Mouse (Mus musculus): ENCODE measurements around the gene Cd109.
A peak's percentile ranks its signal among the peaks of the same experiment; 100 is the strongest.

The Cd109 gene

GRCm38 (mm10) chr9:78615401-78616021 is at the start of gene Cd109:
TSS of gene Cd109 (plus strand) at chr9:78615546.
- DNase-seq = peak; percentile 57 to 72

- no peak for DNase-seq
Measured at GRCm38 (mm10) chr9:78569934-78570333, 45.4 kb upstream of the Cd109 start.

- no peak for DNase-seq
Measured at GRCm38 (mm10) chr9:78576466-78576865, 38.9 kb upstream of the Cd109 start.

GRCm38 (mm10) chr9:78578824-78579223 is 36.5 kb upstream of the Cd109 start:
- no peak for DNase-seq

GRCm38 (mm10) chr9:78579644-78580396 is 35.5 kb upstream of the Cd109 start:
- DNase-seq = peak in 1 of 2 experiments; percentile 17

- DNase-seq = no peak
Measured at GRCm38 (mm10) chr9:78587218-78587883, 28.0 kb upstream of the Cd109 start.

DNA sequence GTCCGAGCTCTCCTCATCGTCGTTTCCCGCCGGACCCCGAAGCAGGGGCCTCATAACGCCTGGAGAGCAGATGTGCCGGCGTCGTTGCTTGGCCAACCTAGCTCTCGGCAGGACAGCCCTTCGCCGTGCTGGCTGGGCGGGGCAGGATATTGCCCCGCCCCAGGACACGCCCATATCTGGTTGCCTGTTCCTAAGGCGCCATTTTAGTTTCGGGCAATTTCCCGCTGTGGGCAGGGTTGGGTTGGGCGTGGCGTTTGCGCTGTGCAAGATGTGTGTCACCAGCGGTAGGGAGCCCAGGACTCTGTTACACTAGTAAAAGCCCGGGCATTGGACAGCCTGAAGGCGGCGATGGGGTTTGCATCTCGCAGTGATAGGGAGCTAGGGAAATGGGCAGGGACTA is 27.4 kb upstream of the Cd109 start, which contains the start of gene Slc17a5:
Slc17a5 (minus strand) TSS at position 128 of the 400 bp plus-strand sequence.
- peak; percentile 95 to 96 for DNase-seq

DNA sequence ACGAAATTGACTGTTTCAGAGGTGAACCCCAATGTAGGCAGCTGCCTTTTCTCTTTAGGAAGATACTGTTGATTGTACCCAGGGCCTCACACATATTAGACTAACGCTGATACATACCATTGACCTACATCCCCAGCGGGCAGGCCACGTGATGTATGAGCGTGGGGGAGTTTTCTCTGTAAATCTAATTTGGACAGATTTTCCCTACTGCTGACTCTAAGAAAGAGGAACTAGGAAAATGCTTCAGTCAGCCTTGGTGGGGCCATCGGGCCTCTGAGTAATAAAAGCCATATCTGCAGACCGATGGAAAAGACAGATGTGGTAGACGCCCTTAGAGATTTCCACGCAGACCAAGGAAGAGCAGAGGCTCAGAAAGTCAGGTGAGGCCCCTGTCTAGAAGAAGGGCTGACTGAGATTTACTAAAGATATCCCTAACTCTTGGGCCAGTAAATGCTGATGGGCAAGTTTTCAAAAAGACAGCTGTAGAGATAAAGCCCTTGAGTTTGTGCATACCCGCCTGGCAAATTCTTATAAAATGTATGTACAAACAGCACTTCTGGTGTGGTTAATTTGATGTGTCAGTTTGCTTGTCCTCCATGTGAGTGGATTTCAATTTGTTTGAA is 26.8 kb upstream of the Cd109 start:
- DNase-seq = peak; percentile 60 to 73

DNA sequence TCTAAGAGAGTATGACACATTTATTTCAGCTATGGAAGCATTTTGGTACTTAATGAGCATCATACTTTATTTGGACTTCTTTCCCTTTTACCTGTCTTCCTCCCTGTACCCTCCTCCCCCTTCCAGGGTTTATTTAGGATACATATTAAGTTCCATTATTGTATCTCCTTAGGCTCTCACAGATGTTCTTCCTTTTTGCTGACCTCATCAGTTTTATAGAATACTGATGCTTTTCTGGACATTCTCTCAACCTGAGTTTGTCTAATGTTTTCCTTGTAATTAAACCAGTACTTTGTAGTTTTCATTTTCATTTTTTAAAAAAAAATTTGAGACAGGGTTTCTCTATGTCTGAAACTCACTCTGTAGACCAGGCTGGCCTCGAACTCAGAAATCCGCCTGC is 24.9 kb upstream of the Cd109 start:
- DNase-seq = no peak

DNA sequence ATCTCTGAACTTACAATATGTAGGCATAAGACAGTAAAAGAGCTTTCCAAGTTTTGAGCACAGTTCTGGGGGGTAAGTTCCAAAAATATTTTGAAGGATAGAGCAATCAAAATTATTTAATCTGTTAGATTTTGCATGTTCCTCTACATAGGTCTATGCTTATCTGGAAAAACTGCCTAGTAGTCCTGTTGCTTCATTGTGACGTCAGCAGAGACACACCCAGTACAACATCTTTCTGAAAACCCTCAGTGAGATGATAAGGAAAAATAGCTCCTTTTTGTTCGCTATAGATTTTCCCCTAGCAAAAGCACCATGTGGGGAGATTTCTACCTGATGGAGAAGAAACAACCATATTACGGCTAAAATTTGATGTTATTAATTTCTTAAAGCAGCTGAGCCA is 20.1 kb upstream of the Cd109 start:
- no peak for DNase-seq

DNA sequence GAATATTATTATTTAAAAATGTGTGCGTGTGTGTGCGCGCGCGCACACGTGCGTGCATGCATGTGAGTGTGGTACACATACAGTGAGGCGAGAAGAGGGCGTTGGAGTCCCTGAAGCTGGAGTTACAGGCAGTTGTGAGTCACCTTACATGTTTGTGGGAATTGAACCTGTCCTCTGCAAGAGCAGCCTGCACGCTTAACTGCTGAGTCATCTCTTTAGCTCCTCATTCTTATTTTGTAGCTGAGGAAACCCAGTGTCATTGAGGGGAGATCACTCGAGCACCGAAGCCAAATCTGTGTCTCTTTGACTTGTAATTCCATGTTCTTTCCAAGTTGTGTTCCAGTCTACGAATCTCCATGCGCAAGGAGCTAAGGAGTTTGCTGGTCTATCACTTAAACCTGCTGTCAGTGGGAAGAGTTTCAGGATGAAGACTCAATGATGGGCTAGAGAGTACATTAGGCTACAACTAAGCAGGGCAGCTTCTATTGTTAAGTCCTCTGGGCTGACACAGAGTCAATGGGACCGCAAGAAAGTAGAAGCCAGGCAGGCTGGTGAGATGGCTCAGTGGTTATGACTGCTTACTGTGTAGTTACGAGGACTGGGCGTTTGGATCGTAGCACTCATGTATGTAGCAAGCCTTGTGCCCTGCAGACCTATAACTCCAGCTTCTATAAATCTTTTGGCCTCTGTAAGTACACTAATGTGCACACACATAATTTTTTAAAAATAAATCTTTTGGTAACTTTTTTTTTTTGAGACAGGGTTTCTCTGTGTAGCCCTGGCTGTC is 19.4 kb upstream of the Cd109 start:
- no peak for DNase-seq

DNA sequence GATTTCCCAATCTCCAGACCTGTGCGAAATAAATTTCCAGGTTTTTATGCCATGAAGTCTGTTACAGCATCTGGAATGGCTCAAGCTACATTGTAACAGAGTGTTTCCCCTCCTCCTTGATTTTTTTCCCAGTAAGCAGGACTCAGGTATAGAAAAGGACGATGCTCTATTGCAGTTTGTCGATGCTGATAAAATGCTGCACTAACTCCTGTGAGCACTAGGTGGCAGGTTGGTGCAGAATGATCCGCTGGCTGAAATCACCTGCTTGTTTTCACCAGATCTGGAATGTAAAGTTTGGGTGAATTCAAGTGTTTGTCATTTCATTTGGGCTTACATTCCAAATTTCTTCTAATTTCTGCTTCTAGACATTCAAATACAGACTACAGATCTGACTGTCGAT is 18.5 kb upstream of the Cd109 start:
- DNase-seq = peak; percentile 49 to 56

DNA sequence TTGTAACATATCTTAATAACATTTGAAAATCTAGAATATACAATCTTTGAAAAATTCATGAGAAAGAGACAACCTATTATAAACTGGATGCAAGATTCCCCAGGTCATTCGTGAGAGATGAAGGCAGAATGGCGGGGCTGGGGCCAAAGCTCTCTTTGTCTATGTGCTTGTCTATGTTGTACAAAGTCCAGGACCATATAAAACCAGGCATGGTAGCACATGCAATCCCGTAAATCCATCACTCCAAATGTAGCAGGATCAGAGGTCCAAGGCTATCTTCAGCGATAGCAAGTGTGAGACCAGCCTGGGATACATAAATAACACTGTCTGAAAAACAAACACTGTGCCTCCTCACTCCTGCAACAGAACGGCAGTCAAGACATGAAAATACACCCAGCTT is 15.4 kb upstream of the Cd109 start:
- DNase-seq = no peak

- DNase-seq = peak; percentile 59 to 69
Measured at GRCm38 (mm10) chr9:78601046-78601730, 14.2 kb upstream of the Cd109 start.

GRCm38 (mm10) chr9:78614201-78614600 is 1.1 kb upstream of the Cd109 start:
- peak in 1 of 2 experiments; percentile 12 for DNase-seq

GRCm38 (mm10) chr9:78619285-78619684 is 3.9 kb downstream of the Cd109 start:
- DNase-seq = peak in 1 of 2 experiments; percentile 19

DNA sequence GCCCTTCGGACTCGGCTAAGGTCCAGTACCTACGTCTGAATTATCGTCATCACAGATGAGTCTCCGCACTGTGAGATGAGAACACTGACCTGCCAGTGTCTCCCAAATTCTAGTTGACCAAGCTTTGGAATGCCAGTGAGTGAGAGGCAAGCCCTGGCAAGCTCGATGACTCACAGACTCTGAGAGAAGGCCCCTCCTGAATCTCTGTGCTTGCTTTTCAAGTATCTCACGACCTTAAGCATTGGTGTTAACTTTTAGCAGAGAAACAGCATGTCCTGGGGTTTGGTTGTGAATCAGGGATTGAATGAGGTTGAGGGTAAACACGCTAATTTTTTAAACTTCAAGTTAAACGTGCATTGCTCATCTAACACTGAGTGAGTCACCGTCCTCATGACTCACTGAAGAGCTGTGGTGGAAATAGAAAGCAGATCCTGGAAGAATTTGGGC is 8.0 kb downstream of the Cd109 start:
- no peak for DNase-seq

DNA sequence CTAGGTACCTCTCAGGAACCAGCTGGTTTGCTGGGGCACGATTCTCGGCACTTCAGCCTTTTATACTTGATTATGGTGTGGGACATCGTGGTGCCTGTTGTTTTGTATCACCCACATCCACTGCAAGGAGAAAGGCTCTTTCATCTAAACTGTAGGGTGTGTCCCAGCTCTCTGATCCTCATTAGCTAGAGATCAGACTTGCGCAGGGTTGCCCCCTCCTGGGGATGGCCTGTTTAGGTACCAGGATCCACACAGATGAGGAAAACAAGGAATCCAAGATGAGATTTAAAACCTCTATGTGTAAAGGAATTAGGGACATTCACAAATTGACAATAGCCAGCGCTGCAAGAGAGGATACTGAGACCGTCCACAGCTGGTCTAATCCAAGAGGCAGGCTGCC is 14.6 kb downstream of the Cd109 start:
- DNase-seq = peak; percentile 51 to 54

DNA sequence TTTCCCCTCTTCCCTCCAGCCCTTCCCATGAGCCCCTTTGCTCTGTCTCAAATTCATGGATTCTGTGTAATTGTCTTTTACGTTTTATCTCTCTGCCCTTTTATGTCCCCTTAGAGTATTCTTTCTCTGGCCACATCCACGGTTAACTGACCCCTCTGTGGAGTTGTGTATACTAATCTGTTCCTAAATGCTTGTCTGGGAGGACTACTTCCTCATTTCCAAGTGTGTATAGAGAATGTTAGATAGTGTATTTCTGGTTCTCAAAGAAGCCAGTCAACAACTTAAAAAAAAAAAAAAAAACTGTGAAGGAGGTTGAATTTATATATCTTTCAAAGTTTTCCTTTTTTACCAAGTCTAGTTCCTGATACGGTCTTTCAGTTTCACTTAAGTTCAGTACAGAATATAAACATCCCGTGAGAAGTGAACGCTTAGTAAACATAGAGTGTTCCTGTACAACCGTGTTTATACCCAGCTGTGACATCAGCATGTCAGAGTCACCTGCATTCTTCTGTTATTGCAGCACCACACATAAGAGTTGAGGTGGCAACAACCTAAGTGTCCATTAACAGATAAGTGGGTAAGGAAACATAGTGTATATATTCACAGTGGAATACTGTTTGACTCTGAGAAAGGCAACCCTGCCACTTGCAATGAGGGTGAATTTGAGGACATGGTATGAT is 16.5 kb downstream of the Cd109 start:
- no peak for DNase-seq

DNA sequence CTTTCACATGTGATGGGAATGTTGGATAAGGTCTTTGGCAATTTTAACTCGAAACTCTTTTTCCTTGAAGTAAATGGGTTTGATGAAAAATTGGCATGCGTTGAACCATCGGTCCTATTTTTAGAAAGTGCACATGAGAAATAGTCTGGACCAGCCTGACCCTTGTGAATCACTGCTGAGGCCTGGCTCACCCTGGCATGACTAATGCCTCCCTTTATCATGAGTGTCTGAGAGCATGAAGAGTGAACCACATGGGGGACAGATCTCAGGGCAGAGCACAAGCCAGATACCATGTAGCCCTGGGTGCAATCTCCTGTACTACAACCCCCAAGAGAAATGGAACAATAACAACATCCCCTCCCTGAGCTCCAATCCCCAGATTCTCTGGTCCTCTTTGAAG is 18.6 kb downstream of the Cd109 start:
- DNase-seq = no peak

- no peak for DNase-seq
Measured at GRCm38 (mm10) chr9:78641386-78641785, 26.0 kb downstream of the Cd109 start.
